Mouse (Mus musculus) E14TG2a.4 (cell line): ENCODE results near the gene Akap2.
A peak's percentile ranks its signal among the peaks of the same experiment; 100 is the strongest.

Source experiments
- H3K27me3 ChIP-seq: 2 replicates; pipeline ENCODE4 v1.6.1; 2014; ENCODE audit warnings: low read length, control low read depth; ENCODE audit not compliant: insufficient read depth
- H3K36me3 ChIP-seq: 2 replicates; pipeline ENCODE4 v1.6.1; 2014; ENCODE audit warnings: low read length, control low read depth; ENCODE audit not compliant: insufficient read depth
- H3K4me1 ChIP-seq: replicated peaks from 2 replicates; pipeline ENCODE4 v1.6.1; 2014; ENCODE audit warnings: low read depth, low read length, control low read depth
- H3K4me3 ChIP-seq: replicated peaks from 2 replicates; pipeline ENCODE4 v1.5.1; 2014; ENCODE audit warnings: mild to moderate bottlenecking, low read length
- H3K9me3 ChIP-seq: 2 replicates; pipeline ENCODE4 v1.6.1; 2014; ENCODE audit warnings: low read length, control low read depth
- CTCF ChIP-seq: conservative IDR thresholded peaks from 2 replicates; pipeline ENCODE4 v1.5.1; 2014; ENCODE audit warnings: low read length
- NANOG ChIP-seq: IDR thresholded peaks from 2 replicates; pipeline ENCODE4 v1.6.1; 2014; ENCODE audit warnings: borderline replicate concordance, low read length, mixed read lengths
- POU5F1 ChIP-seq: IDR thresholded peaks from 2 replicates; pipeline ENCODE4 v1.6.1; 2014; ENCODE audit warnings: low read length, borderline replicate concordance

The Akap2 gene

GRCm38 (mm10) chr4:57916711-57917110 is 199.3 kb downstream of the Akap2 start:
- TF ChIP-seq NANOG (no peak), POU5F1 (no peak), CTCF (no peak)
- Histone ChIP-seq H3K9me3 (no peaks in the 10 kb centered on the region), H3K36me3 (no peaks in the 10 kb centered on the region), H3K4me3 (no peak overlapping the region; the same call in 1 of the 2 replicates), H3K27me3 (peaks cover 5% of the 10 kb centered on the region; the same call in 1 of the 2 replicates), H3K4me1 (peaks cover 71% of the 10 kb centered on the region)

GRCm38 (mm10) chr4:57919494-57920423 is 202.3 kb downstream of the Akap2 start:
- H3K9me3 ChIP-seq: no peaks in the 10 kb centered on the region
- H3K36me3 ChIP-seq: no peaks in the 10 kb centered on the region
- TF ChIP-seq NANOG: peak; percentile 23; the same call in 1 of the 2 replicates
- no peak for TF ChIP-seq CTCF

GRCm38 (mm10) chr4:57920522-57920921 is 203.1 kb downstream of the Akap2 start:
- H3K4me3 ChIP-seq: peak overlapping the region; percentile 75; the same call in 1 of the 2 replicates
- TF ChIP-seq NANOG: peak; percentile 100
- TF ChIP-seq CTCF: no peak
- H3K9me3 ChIP-seq: no peaks in the 10 kb centered on the region
- no peaks in the 10 kb centered on the region for H3K36me3 ChIP-seq
- peaks cover 1% of the 10 kb centered on the region; the same call in 1 of the 2 replicates for H3K27me3 ChIP-seq
- peaks cover 89% of the 10 kb centered on the region for H3K4me1 ChIP-seq

More at GRCm38 (mm10) chr4:57919494-57920423, 202.3 kb downstream of the Akap2 start:
- Histone ChIP-seq H3K27me3 (peaks cover 5% of the 10 kb centered on the region; the same call in 1 of the 2 replicates), H3K4me3 (peak overlapping the region; percentile 75), H3K4me1 (peaks cover 89% of the 10 kb centered on the region)

- Histone ChIP-seq H3K27me3 (no peaks in the 10 kb centered on the region), H3K4me3 (0 out of 2 replicates have a peak overlapping the region, but pooled peaks have one; percentile 5), H3K9me3 (no peaks in the 10 kb centered on the region), H3K36me3 (no peaks in the 10 kb centered on the region), H3K4me1 (peaks cover 77% of the 10 kb centered on the region)
- TF ChIP-seq POU5F1 (no peak), CTCF (no peak), NANOG (no peak)
Observed at GRCm38 (mm10) chr4:57922171-57922570, 204.7 kb downstream of the Akap2 start.

GRCm38 (mm10) chr4:57924556-57925071 is 207.2 kb downstream of the Akap2 start:
- Histone ChIP-seq H3K27me3 (no peaks in the 10 kb centered on the region), H3K4me1 (peaks cover 61% of the 10 kb centered on the region), H3K9me3 (no peaks in the 10 kb centered on the region), H3K36me3 (no peaks in the 10 kb centered on the region), H3K4me3 (no peak overlapping the region)
- TF ChIP-seq POU5F1 (no peak), CTCF (no peak), NANOG (no peak)

GRCm38 (mm10) chr4:57927464-57928205 is 210.2 kb downstream of the Akap2 start:
- Histone ChIP-seq H3K9me3 (peaks cover 7% of the 10 kb centered on the region), H3K36me3 (no peaks in the 10 kb centered on the region), H3K4me3 (no peak overlapping the region), H3K27me3 (no peaks in the 10 kb centered on the region), H3K4me1 (peaks cover 33% of the 10 kb centered on the region)
- TF ChIP-seq CTCF: peak; percentile 88
- no peak for TF ChIP-seq POU5F1

- no peak overlapping the region for H3K4me3 ChIP-seq
- peaks cover 12% of the 10 kb centered on the region for H3K9me3 ChIP-seq
- H3K4me1 ChIP-seq: peaks cover 29% of the 10 kb centered on the region
- TF ChIP-seq CTCF: no peak
- TF ChIP-seq POU5F1: no peak
- no peak for TF ChIP-seq NANOG
- H3K36me3 ChIP-seq: no peaks in the 10 kb centered on the region
- no peaks in the 10 kb centered on the region for H3K27me3 ChIP-seq
Observed at GRCm38 (mm10) chr4:57930559-57931170, 213.2 kb downstream of the Akap2 start.

GRCm38 (mm10) chr4:57934181-57934580 is 216.7 kb downstream of the Akap2 start:
- Histone ChIP-seq H3K9me3 (peaks cover 12% of the 10 kb centered on the region), H3K36me3 (no peaks in the 10 kb centered on the region), H3K27me3 (no peaks in the 10 kb centered on the region), H3K4me1 (peaks cover 34% of the 10 kb centered on the region), H3K4me3 (no peak overlapping the region)
- no peak for TF ChIP-seq CTCF
- peak; percentile 30; the same call in 1 of the 2 replicates for TF ChIP-seq NANOG
